Mouse (Mus musculus): ENCODE results near the gene Pnpla8.

The Pnpla8 gene

GRCm38 (mm10) chr12:44357460-44357859, 136.3 kb downstream of the Pnpla8 start:
- DNase-seq: no peak

- no peak for DNase-seq
Measured at GRCm38 (mm10) chr12:44357881-44358280, 136.7 kb downstream of the Pnpla8 start.

GRCm38 (mm10) chr12:44371076-44371710, 150.0 kb downstream of the Pnpla8 start:
- no peak for DNase-seq
